Comparison of ENCODE assay signal across 8 mouse cellular contexts in genomic region chr13:91807155-91807839, GRCm38 (mm10). TPM values are rescaled to one million over a fixed set of nuclear protein-coding genes. Genes with fewer than 3 reads are reported as not detected.
DNase-seq lines count a peak whose midpoint lies in the region; ATAC-seq and TF ChIP-seq lines count a peak whose summit lies in the region.

TSS of gene Zcchc9 (minus strand) at chr13:91807705.

- H3K9ac ChIP-seq in ES-E14 (ENCODE audit: insufficient read depth, low read depth, low read length, poor library complexity, severe bottlenecking): peak within 1 kb of the TSS; percentile 95
- peak within 1 kb of the TSS; percentile 95 for H3K9ac ChIP-seq in forebrain, embryonic 16.5 days (replicated peaks; ENCODE audit: low read depth, low read length)
- peak within 1 kb of the TSS; percentile 95 for H3K9ac ChIP-seq in lung, embryonic 14.5 days

- intact Hi-C loops in heart, postnatal 36 days (cut with DNase I): loop anchor here (5.0 kb wide), 1 partner anchor 65 kb away; no protein-coding TSS in a partner anchor

- in situ Hi-C loops in ES-E14 (cut with MboI; ENCODE audit: low sequenced_read_pairs in 2 of 2, unreplicated experiment in 2 of 2): no loop called here

- no peaks in the 10 kb centered on the region for H3K9me3 ChIP-seq in ES-E14 (ENCODE audit: control insufficient read depth, insufficient read depth, low read depth, low read length)
- H3K9me3 ChIP-seq in forebrain, embryonic 16.5 days (ENCODE audit: control insufficient read depth, low read length): no peaks in the 10 kb centered on the region
- H3K9me3 ChIP-seq in lung, embryonic 14.5 days (ENCODE audit: low read depth, low read length): no peaks in the 10 kb centered on the region

- peak; percentile 99 for ATAC-seq in forebrain, embryonic 16.5 days
- peak; percentile 99 for ATAC-seq in lung, embryonic 14.5 days (ENCODE audit: insufficient read depth)

- DNase-seq in ES-E14 (ENCODE audit: low read depth, low spot score): peak; percentile 81
- peak; percentile 91 for DNase-seq in cerebellum, adult 11-12 months
- peak; percentile 87 to 91 for DNase-seq in heart, postnatal 36 days
- DNase-seq in layer of hippocampus, adult 2 months (ENCODE audit: low spot score in 2 of 2): peak; percentile 88 to 90
- DNase-seq in lung, embryonic 14.5 days: peak; percentile 95
- peak; percentile 84 for DNase-seq in thymus, adult 2 months

- peak within 1 kb of the TSS; percentile 57 for H3K27ac ChIP-seq in ES-E14 (ENCODE audit: insufficient read depth, low read depth, low read length, poor library complexity, severe bottlenecking)
- peak within 1 kb of the TSS; percentile 93 for H3K27ac ChIP-seq in forebrain, embryonic 16.5 days (ENCODE audit: low read length)
- H3K27ac ChIP-seq in layer of hippocampus, adult 2 months: peak within 1 kb of the TSS; percentile 99
- H3K27ac ChIP-seq in lung, embryonic 14.5 days (ENCODE audit: low read depth): peak within 1 kb of the TSS; percentile 95
- H3K27ac ChIP-seq in olfactory bulb, adult 2 months (ENCODE audit: insufficient read depth, low read depth, low read length): peak within 1 kb of the TSS; percentile 76
- peak within 1 kb of the TSS; percentile 84 for H3K27ac ChIP-seq in thymus, adult 2 months (ENCODE audit: control insufficient read depth, insufficient read depth, low read length)

- H3K4me2 ChIP-seq in forebrain, embryonic 16.5 days (ENCODE audit: low read length): peak within 1 kb of the TSS; percentile 67
- H3K4me2 ChIP-seq in lung, embryonic 14.5 days: peak within 1 kb of the TSS; percentile 75

- TF ChIP-seq CTCF in layer of hippocampus, adult 2 months (conservative IDR thresholded peaks at IDR 0.05): peak; percentile 66
- TF ChIP-seq CTCF in lung, embryonic 14.5 days (IDR thresholded peaks at IDR 0.05; ENCODE audit: low read depth): peak; percentile 33
- no peak; the same call in 1 of the 2 replicates for TF ChIP-seq CTCF in olfactory bulb, adult 2 months (IDR thresholded peaks at IDR 0.05; ENCODE audit: insufficient read depth, low read depth, low read length)
- TF ChIP-seq CTCF in thymus, adult 2 months (IDR thresholded peaks at IDR 0.05; ENCODE audit: borderline replicate concordance, control insufficient read depth, extremely low read depth, insufficient read depth, low read length, poor library complexity): 0 out of 2 replicates have a peak, but pooled peaks have one; percentile 20

- peaks cover 0 to 2% of the 10 kb centered on the region in 2 experiments; a peak in 1 of 4 replicates for H3K4me1 ChIP-seq in ES-E14 (ENCODE audit: control insufficient read depth in 2 of 2, insufficient read depth in 2 of 2, low read length in 2 of 2, poor library complexity in 1 of 2)
- H3K4me1 ChIP-seq in forebrain, embryonic 16.5 days (replicated peaks; ENCODE audit: control insufficient read depth, insufficient read depth, low read length): peaks cover 11% of the 10 kb centered on the region
- no peaks in the 10 kb centered on the region; the same call in 1 of the 2 replicates for H3K4me1 ChIP-seq in lung, embryonic 14.5 days (ENCODE audit: insufficient read depth)
- peaks cover 2% of the 10 kb centered on the region; the same call in 1 of the 2 replicates for H3K4me1 ChIP-seq in olfactory bulb, adult 2 months (ENCODE audit: control insufficient read depth, insufficient read depth, low read length)
- peaks cover 6% of the 10 kb centered on the region for H3K4me1 ChIP-seq in thymus, adult 2 months (replicated peaks; ENCODE audit: control insufficient read depth, insufficient read depth, low read length)

- H3K27me3 ChIP-seq in forebrain, embryonic 16.5 days (replicated peaks; ENCODE audit: control insufficient read depth, insufficient read depth, low read length): no peaks in the 10 kb centered on the region
- H3K27me3 ChIP-seq in lung, embryonic 14.5 days (ENCODE audit: insufficient read depth, low read length): no peaks in the 10 kb centered on the region
- no peaks in the 10 kb centered on the region for H3K27me3 ChIP-seq in thymus, adult 2 months (ENCODE audit: control insufficient read depth, insufficient read depth, low read length)

- H3K4me3 ChIP-seq in ES-E14 (ENCODE audit: insufficient read depth in 1 of 2, low read depth in 1 of 2, low read length in 2 of 2, poor library complexity in 1 of 2, severe bottlenecking in 1 of 2): peak within 1 kb of the TSS; percentile 81 to 91
- H3K4me3 ChIP-seq in forebrain, embryonic 16.5 days (replicated peaks; ENCODE audit: low read length): peak within 1 kb of the TSS; percentile 86
- H3K4me3 ChIP-seq in layer of hippocampus, adult 2 months: peak within 1 kb of the TSS; percentile 83
- H3K4me3 ChIP-seq in lung, embryonic 14.5 days (ENCODE audit: low read depth, low read length): peak within 1 kb of the TSS; percentile 90
- peak within 1 kb of the TSS; percentile 88 for H3K4me3 ChIP-seq in olfactory bulb, adult 2 months (ENCODE audit: insufficient read depth, low read depth, low read length)
- H3K4me3 ChIP-seq in thymus, adult 2 months (ENCODE audit: control insufficient read depth, insufficient read depth, low read length): peak within 1 kb of the TSS; percentile 83

- 0% methylated on average over 50 of the region's 50 CpGs for WGBS in forebrain, embryonic 16.5 days
- WGBS in lung, embryonic 14.5 days: under 1% methylated on average over 50 of the region's 50 CpGs
- under 1% methylated on average over 50 of the region's 50 CpGs for WGBS in olfactory bulb, adult 2 months
- under 1% methylated on average over 50 of the region's 50 CpGs for WGBS in thymus, adult 2 months

- peak; percentile 34; the same call in 1 of the 2 replicates for TF ChIP-seq POLR2A in olfactory bulb, adult 2 months (IDR thresholded peaks at IDR 0.05; ENCODE audit: insufficient read depth, low read depth, low read length)
- TF ChIP-seq POLR2A in thymus, adult 2 months (IDR thresholded peaks at IDR 0.05; ENCODE audit: control insufficient read depth, extremely low read depth, insufficient read depth, low read length, poor library complexity): peak; percentile 85

- peaks cover 9% of the 10 kb centered on the region for H3K36me3 ChIP-seq in ES-E14 (ENCODE audit: control insufficient read depth, insufficient read depth, low read length, poor library complexity, severe bottlenecking)
- H3K36me3 ChIP-seq in forebrain, embryonic 16.5 days (ENCODE audit: control insufficient read depth, insufficient read depth): peaks cover 12% of the 10 kb centered on the region
- H3K36me3 ChIP-seq in lung, embryonic 14.5 days (ENCODE audit: insufficient read depth): peaks cover 17% of the 10 kb centered on the region
- peaks cover 20% of the 10 kb centered on the region for H3K36me3 ChIP-seq in thymus, adult 2 months (ENCODE audit: control insufficient read depth, insufficient read depth, low read length)

TF ChIP-seq in ES-E14, 5 proteins besides CTCF, POLR2A, EP300 and RAD21:
- no peak for TF ChIP-seq HCFC1 (IDR thresholded peaks at IDR 0.05; ENCODE audit: borderline replicate concordance, insufficient read depth, low read length)
- no peak for TF ChIP-seq ZC3H11A (IDR thresholded peaks at IDR 0.05; ENCODE audit: borderline replicate concordance, low read depth, low read length)
- TF ChIP-seq CHD2 (IDR thresholded peaks at IDR 0.05; ENCODE audit: low read depth, low read length): no peak
- no peak for TF ChIP-seq ZNF384 (IDR thresholded peaks at IDR 0.05; ENCODE audit: low read depth, low read length)
- TF ChIP-seq MAFK (IDR thresholded peaks at IDR 0.05; ENCODE audit: insufficient read depth, low read depth, low read length): no peak

RNA-seq across cellular contexts. Expression of gene Zcchc9, which starts in this region (rescaled TPM):
- total RNA-seq in ES-E14 (2012; rRNA removed): 13.0 and 20.0 TPM in 2 replicates
- 18.5 and 21.9 TPM in 2 replicates for polyA plus RNA-seq in forebrain, embryonic 16.5 days (2015; fragmentation: Nextera tagmentation; extraction: Ambion mirVana)
- total RNA-seq in heart, postnatal 36 days (2021): 10 to 100 TPM; 14.4 to 16.0 TPM
- total RNA-seq in layer of hippocampus, adult 2 months (2021): 10 to 100 TPM; 14.1 to 16.0 TPM
- 31.2 and 34.0 TPM in 2 replicates for polyA plus RNA-seq in lung, embryonic 14.5 days (2014; fragmentation: Nextera tagmentation; extraction: Ambion mirVana)
- not detected in 2 replicates for polyA plus RNA-seq in olfactory bulb, adult 2 months (2012; ENCODE audit: insufficient read depth, insufficient read length, low replicate concordance, missing spikeins)
- 20.4 and 20.9 TPM in 2 replicates for polyA plus RNA-seq in thymus, adult 2 months (2012; rRNA removed)

Comparison
In these comparisons a context has a peak if more than half of its experiments do, and no peak if none do; other contexts are left out.
1. Peak in every context shown above with its lines: DNase-seq, ATAC-seq, H3K4me3 ChIP-seq and H3K27ac ChIP-seq.